Mouse (Mus musculus) neural tube, embryonic 15.5 days (tissue): ENCODE results near the gene Lsm3. TPM values are rescaled to one million over a fixed set of nuclear protein-coding genes. Genes with fewer than 3 reads are reported as not detected.

Source experiments
- ATAC-seq: fragments of 200-750 bp; cut with Nextera tagmentation; 2 replicates; pipeline ENCODE4 v1.8.0; 2017; ENCODE audit warnings: mild to moderate bottlenecking, moderate TSS enrichment, moderate library complexity; ENCODE audit not compliant: low FRiP score
- H3K27ac ChIP-seq: fragments of 300-500 bp; sonication (generic); replicated peaks from 2 replicates; pipeline ENCODE4 v1.5.1; 2015; ENCODE audit warnings: mild to moderate bottlenecking, inconsistent platforms
- H3K27me3 ChIP-seq: fragments of 300-500 bp; sonication (generic); replicated peaks from 2 replicates; pipeline ENCODE4 v1.6.1; 2015; ENCODE audit warnings: inconsistent platforms
- H3K36me3 ChIP-seq: fragments of 300-500 bp; sonication (generic); 2 replicates; pipeline ENCODE4 v1.6.1; 2015; ENCODE audit warnings: inconsistent platforms
- H3K4me1 ChIP-seq: fragments of 300-500 bp; sonication (generic); 2 replicates; pipeline ENCODE4 v1.6.1; 2015; ENCODE audit warnings: inconsistent platforms
- H3K4me2 ChIP-seq: fragments of 300-500 bp; sonication (generic); 2 replicates; pipeline ENCODE4 v1.6.1; 2015; ENCODE audit warnings: inconsistent platforms, mild to moderate bottlenecking, moderate library complexity
- H3K4me3 ChIP-seq: fragments of 300-500 bp; sonication (generic); replicated peaks from 2 replicates; pipeline ENCODE4 v1.5.1; 2015; ENCODE audit warnings: mild to moderate bottlenecking, inconsistent platforms
- H3K9ac ChIP-seq: fragments of 300-500 bp; sonication (generic); replicated peaks from 2 replicates; pipeline ENCODE4 v1.6.1; 2015; ENCODE audit warnings: mild to moderate bottlenecking, inconsistent platforms
- H3K9me3 ChIP-seq: fragments of 300-500 bp; sonication (generic); replicated peaks from 2 replicates; pipeline ENCODE4 v1.6.1; 2016; ENCODE audit warnings: inconsistent platforms
- WGBS: fragments of 180-500 bp; shearing (Covaris S2); methylation state at CpG from one replicate; pipeline ENCODE4 v1.1.7; 2015; ENCODE audit warnings: mixed read lengths; 5-methylcytosine and 5-hydroxymethylcytosine counted together
- polyA plus RNA-seq: library from polyadenylated mRNA; unstranded; fragments of >200 nt; fragmentation: Nextera tagmentation; extraction: Ambion mirVana; gene quantifications from 2 replicates; pipeline ENCODE4 v1.2.1, GENCODE M21; 2015

Gene Lsm3
- polyA plus RNA-seq, 1 experiment from 2014 or later, result 147 TPM

DNA sequence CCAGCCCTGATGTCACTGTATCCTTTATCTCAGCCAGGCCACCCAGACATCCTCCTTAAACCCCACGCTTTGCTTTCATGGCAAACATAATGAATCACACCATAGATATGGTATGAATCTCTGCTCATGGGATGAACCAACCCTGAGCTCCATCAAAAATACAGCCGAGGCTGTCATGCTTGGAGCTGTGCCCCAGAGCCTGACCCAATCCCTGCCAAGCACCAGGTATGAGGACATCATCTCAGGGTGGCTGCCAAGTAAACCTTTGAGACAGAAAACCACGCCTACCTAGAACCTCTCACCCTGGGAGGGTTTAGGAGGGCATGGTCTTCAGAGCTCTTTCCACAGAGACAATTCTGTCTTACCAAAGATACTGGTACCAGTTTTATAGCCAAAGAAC lies 47.3 kb downstream of the Lsm3 start:
- Histone ChIP-seq H3K4me1 (no peaks in the 10 kb centered on the region), H3K4me2 (no peak overlapping the region), H3K4me3 (no peak overlapping the region), H3K27me3 (no peaks in the 10 kb centered on the region), H3K36me3 (no peaks in the 10 kb centered on the region), H3K9ac (no peak overlapping the region), H3K9me3 (no peaks in the 10 kb centered on the region), H3K27ac (no peak overlapping the region)
- 85% methylated on average over 3 of the region's 3 CpGs for WGBS
- no peak for ATAC-seq

DNA sequence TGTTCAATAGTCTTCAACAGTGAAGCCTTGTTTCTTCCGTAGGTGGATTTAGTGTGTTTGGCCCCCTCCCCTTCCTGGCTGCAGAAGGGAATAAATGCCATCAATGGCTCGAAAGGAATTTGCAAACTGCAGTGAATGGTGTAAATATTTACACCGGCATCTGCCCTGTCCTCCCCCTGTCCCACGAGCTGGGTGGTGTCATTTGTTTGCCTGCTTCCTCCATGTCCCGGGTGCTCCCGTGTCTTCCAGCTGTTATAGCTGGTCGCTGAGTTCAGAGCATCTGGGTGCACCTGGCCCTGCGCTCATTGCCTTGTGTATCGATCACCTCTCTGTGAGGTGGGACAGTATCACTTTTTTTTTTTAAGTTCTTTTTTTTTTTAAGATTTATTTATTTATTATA lies 50.7 kb downstream of the Lsm3 start:
- Histone ChIP-seq H3K9ac (no peak overlapping the region), H3K4me3 (no peak overlapping the region), H3K4me1 (no peaks in the 10 kb centered on the region), H3K27ac (no peak overlapping the region), H3K9me3 (no peaks in the 10 kb centered on the region), H3K27me3 (no peaks in the 10 kb centered on the region), H3K36me3 (no peaks in the 10 kb centered on the region), H3K4me2 (no peak overlapping the region)
- 72% methylated on average over 9 of the region's 9 CpGs for WGBS
- no peak for ATAC-seq

Other genes with a start within 250 kb of the Lsm3 start
- gene Wnt7a, start 104.6 kb upstream of the Lsm3 start, polyA plus RNA-seq, result 7.6 and 9.5 TPM in 2 replicates
- gene Chchd4, start 42.4 kb upstream of the Lsm3 start, polyA plus RNA-seq, result 40.0 and 40.3 TPM in 2 replicates
- gene Tmem43, start 42.2 kb upstream of the Lsm3 start, polyA plus RNA-seq, result 41.8 and 42.9 TPM in 2 replicates
- 16.5 and 17.4 TPM in 2 replicates for gene Xpc, start within 50 bp of the Lsm3 start, polyA plus RNA-seq
- 89.5 and 102 TPM in 2 replicates for gene Slc6a6, start 168.1 kb downstream of the Lsm3 start, polyA plus RNA-seq